Mouse (Mus musculus) cerebellum, adult (tissue): ENCODE data around the gene Traf4.
"Not testable (repeated sequence)": the region's sequence is repeated elsewhere in the genome, so short reads cannot be mapped to it uniquely, and the experiment has no call there.

Experiments used
- ATAC-seq: cut with Nextera tagmentation; 2 replicates; pipeline ENCODE4 v1.9.2; 2017; ENCODE audit warnings: mild to moderate bottlenecking, moderate library complexity, mixed read lengths; ENCODE audit not compliant: insufficient number of reproducible peaks, low FRiP score, low TSS enrichment

Traf4 gene

DNA sequence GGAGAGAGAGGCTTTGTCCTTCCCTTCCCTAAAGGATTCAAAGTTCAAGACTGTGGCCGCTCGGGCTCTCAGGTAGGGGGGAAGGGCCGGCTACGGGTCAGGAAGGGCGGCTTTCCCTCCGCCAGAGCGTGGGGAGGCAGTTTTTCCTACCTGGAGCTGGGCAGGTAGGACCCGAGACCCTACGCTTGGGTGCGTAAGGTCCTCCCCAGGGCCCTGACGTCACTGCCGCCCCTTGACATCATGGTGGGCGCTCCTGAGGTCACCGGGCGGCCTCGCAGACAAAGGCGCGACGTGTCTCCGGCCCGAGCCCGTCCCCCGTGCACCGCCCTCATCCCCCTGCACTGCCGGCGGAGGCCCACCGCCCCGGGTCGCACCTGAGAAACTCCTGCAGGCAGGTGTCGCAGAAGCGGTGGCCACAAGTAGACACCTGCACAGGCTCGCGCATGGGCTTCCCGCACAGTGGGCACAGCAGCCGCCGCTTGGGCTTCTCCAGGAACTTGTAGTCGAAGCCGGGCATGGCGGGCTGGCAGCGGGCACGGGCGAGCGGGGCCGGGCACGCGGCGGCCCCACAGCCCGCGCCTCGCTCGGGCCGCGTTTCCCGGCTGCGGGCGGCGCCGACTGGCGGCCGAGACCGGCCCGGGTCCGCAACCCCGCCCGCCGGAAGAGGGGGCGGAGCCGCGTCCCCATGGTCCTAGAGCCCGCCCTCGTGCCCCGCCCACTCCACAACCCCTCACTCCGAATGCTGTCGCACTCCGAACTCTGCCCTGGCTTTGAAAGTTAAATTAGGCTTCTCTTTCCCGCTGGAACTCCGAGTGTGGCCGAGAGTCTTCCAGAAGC lies at the start of gene Traf4:
Gene Traf4, minus strand, starts transcription at position 666 of the 837 bp plus-strand sequence.
- ATAC-seq: peak; percentile 67

DNA sequence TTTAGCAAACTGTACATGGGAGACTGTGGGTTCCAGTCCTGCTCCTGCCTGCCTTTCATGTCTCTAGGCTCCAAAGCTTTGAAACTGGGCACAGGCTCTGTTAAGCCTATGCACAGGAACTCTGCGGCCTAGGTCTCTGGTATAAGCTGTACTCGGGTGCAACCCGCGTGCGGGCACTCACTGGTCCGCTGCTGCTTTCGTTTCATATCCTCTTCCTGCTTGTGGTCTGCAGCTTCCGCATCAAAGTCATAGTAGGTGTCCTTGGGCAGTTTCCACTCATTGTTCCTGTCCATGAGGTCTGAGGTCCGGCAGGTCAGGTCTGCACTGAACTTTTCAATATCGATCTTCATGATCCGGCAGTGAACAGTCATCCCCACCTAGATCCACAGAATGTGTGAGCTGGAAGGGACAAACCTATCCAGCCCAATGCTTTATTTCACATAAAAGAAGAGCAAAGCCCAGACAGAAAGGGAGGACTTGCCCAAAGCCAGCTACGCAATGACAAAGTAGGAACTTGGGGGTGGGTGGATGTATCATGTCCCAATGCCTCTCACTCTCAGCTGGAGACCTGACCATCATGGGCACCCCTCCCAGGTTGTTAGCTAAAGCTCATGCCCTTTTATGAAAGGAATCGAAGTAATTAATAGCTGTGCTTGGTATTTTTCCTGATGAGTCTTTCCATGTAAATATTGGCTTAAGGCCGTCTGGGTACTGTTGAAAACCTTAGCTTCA lies 47.9 kb upstream of the Traf4 start:
- no peak for ATAC-seq

DNA sequence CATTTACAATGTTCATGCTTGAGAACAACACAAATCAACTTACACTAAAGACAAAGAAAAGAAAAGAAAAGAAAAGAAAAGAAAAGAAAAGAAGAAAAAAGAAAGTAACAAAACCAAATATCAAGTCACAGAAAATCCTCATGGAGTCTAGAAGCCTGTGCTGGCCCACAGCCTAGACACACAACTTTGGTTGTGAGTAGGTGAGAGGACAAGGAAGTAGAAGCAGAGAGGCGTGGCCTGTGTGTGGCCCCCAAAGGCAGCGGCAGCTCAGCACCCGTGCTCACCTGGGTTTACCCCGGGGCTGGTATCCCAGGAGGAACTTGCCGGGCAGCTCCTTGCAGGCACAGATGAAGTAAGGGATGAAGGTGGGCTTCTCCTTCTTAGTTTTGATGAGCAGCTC lies 46.1 kb upstream of the Traf4 start:
- ATAC-seq: no peak

DNA sequence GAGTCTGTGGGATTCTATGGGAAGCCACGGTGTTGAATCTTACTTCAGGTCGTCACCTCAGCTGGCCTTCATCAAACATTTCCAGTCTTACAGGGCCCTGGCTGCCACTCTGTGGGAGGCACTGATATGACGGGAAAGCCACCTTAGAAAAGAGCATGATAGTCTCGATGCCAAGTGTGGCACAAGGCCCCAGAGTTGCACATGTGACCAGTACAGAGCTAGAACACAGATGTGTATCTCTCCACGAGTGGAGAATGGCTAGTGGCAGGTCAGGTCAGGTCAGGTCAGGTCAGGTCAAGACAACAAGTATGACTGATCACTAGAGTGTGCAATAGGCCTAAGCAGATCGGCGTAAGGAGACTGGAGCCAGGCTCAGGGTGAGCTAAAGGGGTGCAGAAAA lies 45.2 kb upstream of the Traf4 start:
- no peak for ATAC-seq

DNA sequence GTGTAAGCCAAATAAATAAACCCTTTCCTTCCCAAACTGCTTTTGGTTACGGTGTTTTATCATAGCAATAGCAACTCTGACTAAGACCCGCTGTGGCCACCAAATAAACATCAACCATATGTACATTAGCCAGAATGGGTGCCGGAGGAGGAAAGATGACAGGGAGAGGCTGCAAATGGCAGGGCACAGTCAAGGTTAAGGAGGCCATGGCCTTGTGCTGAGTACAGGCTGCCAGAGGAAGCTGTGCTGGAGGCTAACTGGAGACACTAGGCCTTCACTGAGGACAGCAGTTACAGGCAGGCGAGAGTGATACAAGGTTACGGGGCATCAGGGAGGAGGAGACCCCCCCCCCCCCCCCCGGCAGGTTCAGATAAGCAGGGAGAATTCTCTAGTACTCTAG lies 44.5 kb upstream of the Traf4 start:
- no peak for ATAC-seq

DNA sequence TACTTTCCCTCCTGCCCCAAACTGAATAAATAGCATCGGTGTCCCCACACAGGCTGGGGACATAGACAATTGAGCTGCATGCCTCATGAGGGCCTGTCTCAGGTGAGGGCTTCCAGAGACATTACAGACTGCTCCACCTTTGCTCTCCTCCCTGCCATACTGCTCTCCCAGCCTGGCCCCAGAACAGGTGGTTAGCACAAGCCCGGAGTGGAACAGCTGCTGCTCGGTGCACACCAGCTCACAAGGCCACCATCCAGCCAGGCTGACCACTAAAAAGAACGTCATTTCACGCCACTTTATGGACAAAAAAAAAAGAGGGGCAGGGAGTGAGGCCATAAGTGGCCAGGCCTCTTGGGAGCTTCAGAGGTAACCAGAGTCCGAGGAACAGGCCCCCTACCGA lies 41.8 kb upstream of the Traf4 start:
- ATAC-seq: no peak

DNA sequence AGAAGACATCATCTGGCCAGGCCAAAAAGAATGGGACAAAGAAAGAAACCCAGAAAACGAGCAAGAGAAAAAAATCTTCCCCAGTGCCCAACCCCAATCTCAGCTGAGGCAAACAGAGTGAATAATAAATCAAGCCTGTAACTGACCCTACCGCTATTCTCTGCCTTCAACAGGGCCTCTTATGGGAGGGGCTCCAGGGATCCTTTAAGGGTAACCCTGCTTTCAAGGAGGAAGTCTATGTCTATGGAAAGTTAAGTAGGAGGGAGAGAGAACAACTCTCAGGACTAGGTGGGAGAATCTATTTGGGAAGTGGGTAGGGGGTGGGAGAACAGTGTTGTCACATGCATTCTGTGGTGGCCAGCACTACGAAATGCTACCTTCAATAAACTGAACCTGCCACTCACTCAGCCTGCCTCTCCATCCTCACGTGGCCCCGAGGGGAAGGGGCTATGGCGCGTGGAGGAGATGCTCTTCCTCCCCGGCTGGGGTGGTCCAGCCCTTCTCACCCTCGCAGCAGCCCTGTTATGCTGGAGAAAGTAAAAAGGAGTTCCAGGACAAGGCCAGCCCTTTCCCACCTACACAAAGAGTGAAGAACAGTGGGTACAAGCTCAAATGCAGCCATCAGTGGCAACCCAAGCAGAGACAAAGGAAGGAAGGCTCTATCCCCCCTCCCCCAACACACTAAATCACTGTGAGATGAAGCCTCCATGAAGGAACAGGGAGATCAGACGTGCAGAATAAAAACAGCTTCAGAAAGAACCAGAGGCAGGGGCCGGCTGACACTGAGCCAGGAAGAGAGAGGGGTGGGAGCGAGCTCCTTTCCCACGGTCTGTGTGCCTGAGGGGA lies 40.2 kb upstream of the Traf4 start:
- no peak for ATAC-seq

DNA sequence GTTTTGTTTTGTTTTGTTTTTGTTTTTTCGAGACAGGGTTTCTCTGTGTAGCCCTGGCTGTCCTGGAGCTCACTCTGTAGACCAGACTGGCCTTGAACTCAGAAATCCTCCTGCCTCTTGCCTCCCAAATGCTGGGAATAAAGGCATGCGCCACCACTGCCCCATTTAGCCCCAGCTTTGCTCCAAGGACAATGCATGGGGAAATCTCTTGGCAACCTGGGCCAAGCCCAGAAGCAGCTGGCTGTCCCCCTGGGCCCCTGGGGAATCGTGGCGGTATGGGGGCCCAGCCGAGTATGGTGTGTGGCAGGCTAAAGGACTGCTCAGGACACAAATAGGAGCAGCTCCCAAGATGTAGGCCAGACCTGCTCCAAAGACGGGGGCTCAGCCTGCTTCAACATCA lies 38.9 kb upstream of the Traf4 start:
- ATAC-seq: no peak

DNA sequence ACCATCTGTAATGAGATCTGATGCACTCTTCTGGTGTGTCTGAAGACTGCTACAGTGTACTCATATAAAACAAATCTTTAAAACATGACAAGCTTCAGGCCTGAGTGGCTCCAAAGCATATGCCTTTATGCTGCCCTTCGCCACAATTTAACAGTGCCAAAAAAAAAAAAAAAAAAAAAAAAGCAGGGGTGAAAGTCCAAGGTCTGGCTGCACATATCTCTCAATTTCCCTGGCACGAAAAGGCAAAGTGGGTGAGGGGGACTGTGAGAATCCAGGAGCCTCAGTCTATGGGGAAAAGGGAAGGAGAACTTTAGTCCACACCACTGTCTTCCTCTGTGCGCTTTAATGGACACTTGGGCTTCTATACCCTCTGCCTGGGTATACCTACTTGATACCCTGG lies 37.0 kb upstream of the Traf4 start:
- ATAC-seq: no peak

DNA sequence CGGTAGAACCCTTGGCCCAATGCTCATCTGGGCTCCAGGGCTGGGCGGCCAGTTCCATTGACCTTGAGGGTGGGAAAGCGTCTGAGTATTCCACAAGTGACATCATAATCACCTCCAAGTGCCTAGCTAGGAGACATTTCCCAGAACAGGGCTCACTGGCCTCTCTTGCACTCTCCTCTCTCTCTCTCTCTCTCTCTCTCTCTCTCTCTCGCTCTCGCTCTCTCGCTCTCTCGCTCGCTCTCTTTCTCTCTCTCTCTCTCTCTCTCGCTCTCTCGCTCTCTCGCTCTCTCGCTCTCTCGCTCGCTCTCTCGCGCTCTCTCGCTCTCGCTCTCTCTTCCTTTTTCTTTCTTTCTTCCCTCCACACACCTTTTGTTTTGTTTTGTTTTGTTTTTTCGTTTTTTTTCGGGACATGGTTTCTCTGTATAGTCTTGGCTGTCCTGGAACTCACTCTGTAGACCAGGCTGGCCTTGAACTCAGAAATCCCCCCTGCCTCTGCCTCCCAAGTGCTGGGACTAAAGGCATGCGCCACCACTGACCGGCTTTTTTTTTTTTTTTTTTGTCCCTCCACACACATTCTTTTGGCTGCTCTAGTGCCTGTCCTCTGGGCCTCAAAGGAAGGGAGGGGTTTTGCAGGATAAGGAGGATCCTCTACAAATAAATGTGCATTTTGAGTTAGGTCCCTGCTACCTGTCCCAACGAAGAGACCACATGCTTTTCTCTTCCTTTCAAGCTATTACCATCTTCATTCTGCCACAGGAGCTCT lies 29.9 kb upstream of the Traf4 start:
- ATAC-seq: no peak

DNA sequence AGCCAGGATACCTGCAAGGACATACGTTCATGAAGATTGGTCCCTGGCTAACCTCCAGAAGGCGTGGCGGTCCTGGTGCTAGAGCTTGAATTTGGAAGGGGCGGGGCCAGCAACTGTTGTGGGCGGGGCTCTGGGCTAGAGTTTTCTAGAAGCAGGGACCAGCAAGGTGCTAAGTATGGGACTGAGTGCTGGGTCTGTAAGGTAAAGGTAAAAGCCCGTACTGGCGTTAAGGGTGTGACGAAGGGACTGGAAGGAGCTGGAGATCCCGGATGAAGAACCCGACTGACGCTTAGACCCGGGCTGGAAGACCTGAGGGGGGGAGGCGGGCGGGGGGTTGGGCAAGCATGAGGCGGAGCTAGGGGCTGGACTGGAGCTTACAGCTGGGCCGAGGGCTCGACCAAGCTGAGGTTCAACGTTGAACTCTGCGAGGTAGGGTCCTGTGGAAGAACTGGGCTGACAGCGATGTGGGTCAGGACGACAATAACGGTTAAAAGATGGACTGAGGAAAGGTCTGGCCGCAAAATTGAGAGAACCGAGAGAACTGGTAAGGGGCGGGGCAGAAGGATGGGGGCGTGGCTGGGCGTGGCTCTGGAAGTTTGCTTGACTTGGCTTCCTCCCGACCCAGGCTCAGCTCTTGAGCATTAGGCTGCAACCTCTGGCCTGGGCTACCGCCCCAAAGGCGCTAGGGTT lies 29.2 kb upstream of the Traf4 start:
- no peak for ATAC-seq

DNA sequence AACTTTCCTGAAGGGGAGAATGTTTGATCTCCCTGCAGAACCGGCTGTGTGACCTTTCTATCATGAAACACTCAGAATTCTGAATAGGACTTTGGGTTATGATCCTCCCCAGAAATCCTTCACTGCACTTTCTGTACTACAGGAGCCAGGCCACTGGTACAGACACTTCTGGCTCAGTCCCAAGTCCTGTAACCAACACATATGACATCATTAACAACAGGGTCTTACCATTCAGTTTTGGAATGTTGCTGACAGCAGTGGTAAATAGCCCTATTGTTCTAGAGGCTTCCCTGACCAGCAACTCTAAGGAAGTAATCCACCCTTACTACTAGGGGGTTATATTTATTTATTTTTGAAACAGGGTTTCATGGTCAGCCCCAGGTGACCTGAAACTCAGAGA lies 27.7 kb upstream of the Traf4 start, which contains the start of gene Proca1:
Gene Proca1, plus strand, starts transcription at position 280 of the 400 bp plus-strand sequence.
- ATAC-seq: no peak

DNA sequence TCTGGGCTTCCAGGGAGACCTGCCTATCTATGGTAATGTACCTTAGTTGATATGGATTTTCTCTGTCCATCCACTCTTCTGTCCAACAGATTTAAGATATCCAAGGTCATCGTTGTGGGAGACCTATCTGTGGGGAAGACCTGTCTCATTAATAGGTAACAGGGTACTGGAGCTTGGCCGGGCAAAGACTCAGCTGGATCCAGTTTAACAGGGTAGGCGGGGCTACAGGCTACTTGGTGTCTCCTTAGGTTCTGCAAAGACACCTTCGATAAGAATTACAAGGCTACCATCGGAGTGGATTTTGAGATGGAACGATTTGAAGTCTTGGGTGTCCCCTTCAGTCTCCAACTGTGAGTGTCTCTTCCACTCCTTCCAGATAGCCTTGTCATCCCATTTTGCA lies 24.7 kb upstream of the Traf4 start:
- ATAC-seq: no peak

DNA sequence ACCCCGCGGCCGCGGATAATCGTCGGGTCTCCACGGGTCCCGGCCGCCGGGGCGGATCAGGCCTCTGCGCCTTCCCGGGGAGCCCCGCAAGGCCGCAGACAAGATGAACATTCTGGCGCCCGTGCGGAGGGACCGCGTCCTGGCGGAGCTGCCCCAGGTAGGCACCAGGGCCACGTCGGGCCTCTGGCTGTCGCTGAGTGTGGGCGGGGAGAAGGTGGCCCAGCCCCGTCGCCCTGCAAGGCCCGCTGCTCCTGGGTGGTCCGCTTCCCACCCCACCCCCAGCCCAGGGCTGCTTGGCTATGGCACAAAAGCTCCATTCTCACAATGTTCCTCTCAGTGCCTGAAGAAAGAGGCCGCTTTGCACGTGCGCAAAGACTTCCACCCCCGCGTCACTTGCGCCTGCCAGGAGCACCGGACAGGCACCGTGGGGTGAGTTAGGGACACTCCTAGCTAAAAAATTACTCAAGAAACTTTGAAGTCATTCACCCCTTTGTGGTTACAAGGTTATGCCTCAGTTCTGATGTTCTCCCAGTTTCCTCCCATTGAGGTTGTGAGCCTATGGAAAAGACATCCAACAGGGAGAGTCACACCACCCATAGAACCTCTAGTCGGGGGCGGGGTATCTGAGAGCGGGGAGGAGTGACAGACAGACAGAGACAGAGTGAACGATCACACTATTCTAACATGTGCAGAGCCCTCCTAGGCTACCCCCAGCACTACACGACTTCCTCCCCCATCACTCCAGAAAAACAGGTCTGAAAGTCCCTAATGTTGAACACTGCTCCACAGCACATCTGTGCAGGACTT lies 24.0 kb upstream of the Traf4 start:
- no peak for ATAC-seq

DNA sequence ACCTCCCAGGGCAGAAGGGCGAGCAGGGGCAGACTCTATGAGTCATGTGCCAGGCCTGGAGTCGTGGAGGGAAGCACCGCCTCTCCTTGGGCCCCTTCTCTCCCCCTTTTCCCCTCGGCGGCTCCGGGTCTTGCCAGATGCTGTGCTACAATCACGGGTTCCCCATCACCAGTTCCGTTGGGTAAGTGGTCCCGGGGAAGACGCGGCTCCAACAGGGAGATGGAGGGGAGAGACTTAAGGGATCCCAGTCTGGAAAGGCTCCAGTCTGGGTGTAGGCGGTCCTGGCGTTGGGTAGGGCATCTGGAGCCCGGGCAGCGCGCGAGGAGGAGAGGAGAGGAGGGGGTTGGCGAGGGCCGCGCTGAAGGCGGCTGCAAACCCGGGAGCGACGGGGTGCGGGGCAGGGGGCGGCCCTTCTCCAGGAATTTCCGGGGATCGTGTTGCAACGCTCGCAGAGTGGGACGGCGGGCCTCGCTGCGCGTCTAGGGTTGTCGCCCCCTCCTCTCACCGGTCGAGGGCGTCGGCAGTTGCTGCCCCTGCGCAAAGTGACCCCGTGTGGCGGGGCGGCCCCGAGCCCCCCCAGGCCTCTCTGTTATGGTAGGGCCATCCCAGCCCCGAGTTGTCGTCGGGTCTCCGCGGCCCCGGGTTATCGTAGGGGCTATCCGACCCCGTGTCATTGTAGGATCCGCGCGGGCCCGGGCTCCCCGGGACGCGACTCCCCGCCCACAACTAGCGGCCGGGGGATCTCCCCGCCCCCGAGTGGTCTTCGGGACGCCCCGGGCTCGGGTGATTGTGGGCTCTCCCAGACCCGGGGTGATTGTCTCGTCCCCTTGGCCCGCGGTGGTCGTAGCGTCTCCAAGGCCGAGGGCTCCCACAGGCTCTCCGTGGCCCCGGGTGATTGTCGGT lies 23.2 kb upstream of the Traf4 start, which contains the start of gene Rab34:
Gene Rab34, plus strand, starts transcription at position 100 of the 903 bp plus-strand sequence.
- ATAC-seq: no peak

DNA sequence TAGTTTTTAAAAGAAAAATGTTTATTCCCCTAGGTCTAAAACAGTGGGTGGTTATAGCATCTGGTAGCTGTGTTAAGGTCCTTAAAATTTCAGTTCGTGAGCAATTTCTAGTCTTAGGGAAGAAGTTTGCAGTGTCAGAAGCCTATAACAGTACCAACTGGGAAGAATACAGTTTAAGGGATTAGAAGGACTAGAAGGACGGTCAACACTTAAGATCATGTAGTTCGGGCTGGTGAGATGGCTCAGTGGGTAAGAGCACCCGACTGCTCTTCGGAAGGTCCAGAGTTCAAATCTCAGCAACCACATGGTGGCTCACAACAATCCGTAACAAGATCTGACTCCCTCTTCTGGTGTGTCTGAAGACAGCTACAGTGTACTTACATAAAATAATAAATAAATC lies 19.3 kb upstream of the Traf4 start:
- ATAC-seq: not testable (repeated sequence)

DNA sequence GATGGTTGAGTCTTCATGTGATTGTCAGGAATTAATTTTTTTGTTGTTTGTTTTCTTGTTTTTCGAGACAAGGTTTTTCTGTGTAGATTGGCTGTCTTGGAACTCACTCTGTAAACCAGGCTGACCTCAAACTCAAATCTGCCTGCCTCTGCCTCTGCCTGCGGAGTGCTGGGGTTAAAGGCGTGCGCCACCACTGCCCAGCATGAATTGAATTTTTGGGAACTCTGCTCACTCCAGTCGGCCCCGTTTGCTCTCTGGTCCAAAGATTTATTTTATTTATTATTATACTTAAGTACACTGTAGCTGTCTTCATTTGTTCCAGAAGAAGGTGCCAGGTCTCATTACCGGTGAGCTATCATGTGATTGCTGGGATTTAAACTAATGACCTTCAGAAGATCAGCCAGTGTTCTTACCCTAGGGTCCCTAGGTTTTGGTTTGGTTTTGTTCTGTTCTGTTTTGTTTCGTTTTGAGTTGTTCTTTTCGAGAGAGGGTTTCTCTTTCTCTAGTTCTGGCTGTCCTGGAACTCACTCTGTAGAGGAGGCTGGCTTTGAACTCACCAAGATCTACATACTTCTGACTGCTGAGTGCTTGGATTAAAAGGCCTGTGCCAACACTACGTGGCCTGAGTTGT lies 18.6 kb upstream of the Traf4 start:
- ATAC-seq: no peak
